Mouse (Mus musculus): ENCODE results near the gene Scrt2. TPM values are rescaled to one million over a fixed set of nuclear protein-coding genes. Genes with fewer than 3 reads are reported as not detected.

Gene Scrt2
- polyA plus RNA-seq, 1 experiment: 15.4 TPM

DNA sequence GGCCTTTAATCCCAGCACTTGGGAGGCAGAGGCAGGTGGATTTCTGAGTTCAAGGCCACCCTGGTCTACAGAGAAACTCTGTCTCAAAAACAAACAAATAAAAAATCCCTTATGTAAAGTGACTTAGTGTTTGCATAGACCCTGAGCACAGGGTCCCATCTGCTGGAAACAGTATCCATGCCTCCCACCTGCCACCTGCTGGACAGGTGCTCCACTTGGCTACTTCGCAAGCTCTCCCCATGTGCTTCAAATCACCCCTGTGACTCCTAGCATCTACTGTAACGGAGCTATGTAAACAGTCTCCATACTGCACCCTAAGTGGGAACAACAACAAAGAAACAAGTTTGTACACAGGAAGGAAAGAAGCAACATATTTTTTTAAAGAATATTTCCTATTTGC is 47.3 kb downstream of the Scrt2 start:
- TF ChIP-seq POLR2A (IDR thresholded peaks at IDR 0.05; ENCODE audit: borderline replicate concordance, insufficient read depth, low read length): no peak
- TF ChIP-seq CTCF (IDR thresholded peaks at IDR 0.05; ENCODE audit: borderline replicate concordance, insufficient read depth, low read depth, low read length): no peak
- no peak for DNase-seq
- H3K27me3 ChIP-seq (ENCODE audit: control insufficient read depth, insufficient read depth, low read length): no peaks in the 10 kb centered on the region
- no peak overlapping the region for H3K4me3 ChIP-seq (replicated peaks; ENCODE audit: insufficient read depth, low read depth, low read length)
- 60% methylated on average over 2 of the region's 2 CpGs for WGBS
- no peaks in the 10 kb centered on the region; the same call in 1 of the 2 replicates for H3K4me1 ChIP-seq (ENCODE audit: control insufficient read depth, insufficient read depth, low read length)
- no peak overlapping the region for H3K27ac ChIP-seq (ENCODE audit: insufficient read depth, low read length)

DNA sequence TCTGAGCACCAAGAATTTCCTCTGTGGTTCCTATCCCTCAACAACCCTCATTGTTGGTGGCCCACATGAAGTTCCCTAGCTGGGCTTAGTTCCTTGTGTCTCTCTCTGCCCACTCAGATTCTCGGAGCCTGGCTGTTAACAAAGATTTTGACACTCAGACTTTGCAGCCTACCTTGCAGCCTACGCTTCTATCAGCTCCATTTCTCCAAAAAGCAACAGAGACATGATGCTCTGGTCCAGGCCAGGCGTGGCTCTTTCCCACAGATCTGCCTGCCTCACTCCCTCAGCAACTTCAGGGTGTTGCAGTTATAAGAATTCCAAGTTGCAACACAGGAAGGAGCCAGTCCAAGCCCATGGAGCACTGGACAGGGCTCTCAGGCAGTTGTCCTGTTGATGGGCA is 48.4 kb downstream of the Scrt2 start:
- H3K27ac ChIP-seq (ENCODE audit: insufficient read depth, low read length): no peak overlapping the region
- H3K4me1 ChIP-seq (ENCODE audit: control insufficient read depth, insufficient read depth, low read length): no peaks in the 10 kb centered on the region; the same call in 1 of the 2 replicates
- WGBS: 88% methylated on average over 3 of the region's 3 CpGs
- no peak overlapping the region for H3K4me3 ChIP-seq (replicated peaks; ENCODE audit: insufficient read depth, low read depth, low read length)
- no peak for TF ChIP-seq CTCF (IDR thresholded peaks at IDR 0.05; ENCODE audit: borderline replicate concordance, insufficient read depth, low read depth, low read length)
- no peak for TF ChIP-seq POLR2A (IDR thresholded peaks at IDR 0.05; ENCODE audit: borderline replicate concordance, insufficient read depth, low read length)
- no peak for DNase-seq
- H3K27me3 ChIP-seq (ENCODE audit: control insufficient read depth, insufficient read depth, low read length): no peaks in the 10 kb centered on the region

DNA sequence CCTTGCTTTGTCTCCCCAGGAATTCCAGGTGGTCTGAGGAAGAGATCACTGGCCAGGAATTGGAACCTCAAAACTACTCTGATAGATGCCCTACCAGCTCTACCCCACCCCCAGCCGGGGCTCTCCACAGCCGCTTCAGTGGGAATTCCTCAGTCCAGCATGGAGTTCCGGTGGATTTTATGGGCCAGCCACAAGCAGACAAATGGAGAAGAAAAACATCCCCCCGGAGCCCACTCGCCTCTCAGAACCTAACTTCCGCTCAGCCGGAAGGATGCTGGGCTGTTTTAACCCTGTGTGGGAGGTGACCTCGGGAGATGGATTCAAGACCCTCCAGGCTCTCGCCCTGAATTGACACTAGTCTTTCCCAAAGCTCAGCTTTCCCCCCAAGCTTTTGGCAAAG is 50.7 kb downstream of the Scrt2 start:
- WGBS: 53% methylated on average over 9 of the region's 9 CpGs
- H3K4me3 ChIP-seq (replicated peaks; ENCODE audit: insufficient read depth, low read depth, low read length): no peak overlapping the region
- TF ChIP-seq POLR2A (IDR thresholded peaks at IDR 0.05; ENCODE audit: borderline replicate concordance, insufficient read depth, low read length) (no peak), CTCF (IDR thresholded peaks at IDR 0.05; ENCODE audit: borderline replicate concordance, insufficient read depth, low read depth, low read length) (no peak)
- no peak overlapping the region for H3K27ac ChIP-seq (ENCODE audit: insufficient read depth, low read length)
- DNase-seq: no peak
- H3K4me1 ChIP-seq (ENCODE audit: control insufficient read depth, insufficient read depth, low read length): no peaks in the 10 kb centered on the region; the same call in 1 of the 2 replicates
- no peaks in the 10 kb centered on the region for H3K27me3 ChIP-seq (ENCODE audit: control insufficient read depth, insufficient read depth, low read length)

DNA sequence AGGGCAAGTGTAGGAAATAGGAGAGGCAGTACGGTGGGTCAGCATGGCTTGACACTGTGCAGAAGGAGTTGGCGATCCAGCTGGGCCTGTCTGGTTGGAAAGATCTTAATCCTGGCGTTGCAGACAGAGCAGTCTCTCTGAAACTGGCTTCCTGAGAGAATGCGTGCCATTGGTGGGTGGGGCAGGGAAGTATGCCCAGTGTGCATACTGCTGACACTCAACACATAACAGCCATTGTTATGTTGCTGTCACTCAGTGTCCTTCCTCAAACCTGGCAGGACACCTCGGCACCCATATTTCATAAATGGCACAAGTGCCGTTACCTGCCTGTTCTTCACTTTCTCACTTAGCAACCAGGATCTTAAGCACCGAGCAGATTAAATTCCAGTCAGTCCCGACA is 51.4 kb downstream of the Scrt2 start:
- Histone ChIP-seq H3K27me3 (ENCODE audit: control insufficient read depth, insufficient read depth, low read length) (no peaks in the 10 kb centered on the region), H3K4me1 (ENCODE audit: control insufficient read depth, insufficient read depth, low read length) (no peaks in the 10 kb centered on the region; the same call in 1 of the 2 replicates), H3K4me3 (replicated peaks; ENCODE audit: insufficient read depth, low read depth, low read length) (no peak overlapping the region), H3K27ac (ENCODE audit: insufficient read depth, low read length) (no peak overlapping the region)
- 62% methylated on average over 8 of the region's 8 CpGs for WGBS
- no peak for DNase-seq
- TF ChIP-seq POLR2A (IDR thresholded peaks at IDR 0.05; ENCODE audit: borderline replicate concordance, insufficient read depth, low read length) (no peak), CTCF (IDR thresholded peaks at IDR 0.05; ENCODE audit: borderline replicate concordance, insufficient read depth, low read depth, low read length) (no peak)

DNA sequence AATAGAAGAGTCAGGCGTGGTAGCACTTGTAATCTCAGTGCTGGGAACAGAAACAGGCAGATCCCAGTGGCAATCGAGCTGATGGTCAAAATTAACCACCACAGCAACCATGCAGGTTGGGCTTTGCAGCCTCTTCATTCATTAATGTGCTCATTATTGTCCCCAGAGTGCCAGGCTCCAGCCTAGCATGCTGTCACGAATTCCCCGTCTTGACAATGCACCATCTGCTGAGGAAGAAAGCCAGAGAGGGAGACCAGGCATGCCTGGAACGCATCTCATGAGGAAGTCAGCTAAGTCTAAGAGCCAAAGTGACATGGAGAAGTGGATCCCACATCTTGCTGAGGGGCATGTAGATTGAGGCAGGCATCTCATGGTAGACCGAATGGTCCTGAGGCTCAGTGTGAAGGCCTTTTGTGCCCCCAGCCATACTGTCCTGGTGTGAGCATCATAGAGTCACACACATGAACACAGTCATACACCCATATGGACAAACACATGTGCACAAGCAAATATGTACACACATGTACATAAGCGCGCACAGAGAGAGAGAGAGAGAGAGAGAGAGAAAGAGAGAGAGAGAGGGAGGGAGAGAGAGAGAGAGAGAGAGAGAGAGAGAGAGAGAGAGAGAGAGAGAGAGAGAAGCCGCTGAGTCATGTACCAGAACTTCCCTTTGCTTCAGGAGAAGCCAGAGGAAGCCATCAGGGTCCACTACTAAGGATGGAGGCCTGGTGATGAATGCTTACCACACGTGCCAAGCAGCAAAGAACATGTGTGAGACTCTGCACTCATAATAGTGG is 58.1 kb downstream of the Scrt2 start:
- TF ChIP-seq CTCF (IDR thresholded peaks at IDR 0.05; ENCODE audit: borderline replicate concordance, insufficient read depth, low read depth, low read length): no peak
- no peak for TF ChIP-seq POLR2A (IDR thresholded peaks at IDR 0.05; ENCODE audit: borderline replicate concordance, insufficient read depth, low read length)
- DNase-seq: peak; percentile 22 to 45
- H3K4me3 ChIP-seq (replicated peaks; ENCODE audit: insufficient read depth, low read depth, low read length): no peak overlapping the region
- H3K4me1 ChIP-seq (ENCODE audit: control insufficient read depth, insufficient read depth, low read length): peaks cover 7% of the 10 kb centered on the region
- WGBS: 43% methylated on average over 10 of the region's 10 CpGs
- no peak overlapping the region for H3K27ac ChIP-seq (ENCODE audit: insufficient read depth, low read length)
- H3K27me3 ChIP-seq (ENCODE audit: control insufficient read depth, insufficient read depth, low read length): peaks cover 3% of the 10 kb centered on the region

DNA sequence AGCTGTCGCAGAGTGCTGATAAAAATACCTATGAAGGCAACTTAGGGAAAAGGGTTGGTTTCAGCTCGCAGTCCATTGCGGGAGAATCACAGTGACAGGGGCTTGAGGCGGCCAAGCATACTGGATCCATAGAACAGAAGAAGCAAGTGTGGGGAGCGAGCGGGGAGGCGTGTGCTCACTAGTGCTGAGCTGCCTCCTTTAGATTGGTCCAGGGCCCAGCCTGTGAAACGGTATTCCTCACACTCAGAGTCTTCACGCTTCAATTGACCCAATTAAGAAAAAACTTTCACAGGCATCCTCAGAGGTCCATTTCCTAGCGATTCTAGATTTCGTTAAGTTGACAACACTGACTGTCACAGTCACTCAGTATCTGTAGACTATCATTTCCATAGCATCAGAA is 59.6 kb downstream of the Scrt2 start:
- H3K27ac ChIP-seq (ENCODE audit: insufficient read depth, low read length): no peak overlapping the region
- DNase-seq: no peak
- TF ChIP-seq CTCF (IDR thresholded peaks at IDR 0.05; ENCODE audit: borderline replicate concordance, insufficient read depth, low read depth, low read length) (no peak), POLR2A (IDR thresholded peaks at IDR 0.05; ENCODE audit: borderline replicate concordance, insufficient read depth, low read length) (no peak)
- H3K4me1 ChIP-seq (ENCODE audit: control insufficient read depth, insufficient read depth, low read length): peaks cover 7% of the 10 kb centered on the region
- no peak overlapping the region for H3K4me3 ChIP-seq (replicated peaks; ENCODE audit: insufficient read depth, low read depth, low read length)
- peaks cover 4% of the 10 kb centered on the region for H3K27me3 ChIP-seq (ENCODE audit: control insufficient read depth, insufficient read depth, low read length)
- 75% methylated on average over 11 of the region's 11 CpGs for WGBS

DNA sequence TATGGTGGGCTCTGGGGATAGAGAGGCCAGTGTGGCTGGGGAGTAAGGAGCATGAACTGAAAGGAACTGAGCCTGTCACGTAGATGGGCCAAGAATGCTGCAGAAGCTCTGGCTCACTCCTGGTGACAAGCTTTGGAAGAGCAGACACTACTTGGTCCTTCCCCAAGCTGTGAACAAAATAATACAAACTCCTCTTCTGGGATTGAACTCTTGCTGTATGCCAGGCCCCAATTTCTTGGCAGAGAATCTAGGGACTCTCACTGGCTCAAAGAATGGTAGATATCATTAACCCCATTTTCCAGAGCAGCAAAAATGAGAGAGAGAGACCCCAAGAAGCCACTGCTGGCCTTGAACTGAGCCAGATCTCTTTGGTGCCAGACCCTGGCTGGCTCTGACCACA is 60.2 kb downstream of the Scrt2 start:
- 87% methylated on average over 1 of the region's 1 CpGs for WGBS
- DNase-seq: no peak
- Histone ChIP-seq H3K27ac (ENCODE audit: insufficient read depth, low read length) (no peak overlapping the region), H3K4me1 (ENCODE audit: control insufficient read depth, insufficient read depth, low read length) (peaks cover 7% of the 10 kb centered on the region), H3K4me3 (replicated peaks; ENCODE audit: insufficient read depth, low read depth, low read length) (no peak overlapping the region), H3K27me3 (ENCODE audit: control insufficient read depth, insufficient read depth, low read length) (peaks cover 4% of the 10 kb centered on the region)
- TF ChIP-seq CTCF (IDR thresholded peaks at IDR 0.05; ENCODE audit: borderline replicate concordance, insufficient read depth, low read depth, low read length): no peak
- TF ChIP-seq POLR2A (IDR thresholded peaks at IDR 0.05; ENCODE audit: borderline replicate concordance, insufficient read depth, low read length): no peak

DNA sequence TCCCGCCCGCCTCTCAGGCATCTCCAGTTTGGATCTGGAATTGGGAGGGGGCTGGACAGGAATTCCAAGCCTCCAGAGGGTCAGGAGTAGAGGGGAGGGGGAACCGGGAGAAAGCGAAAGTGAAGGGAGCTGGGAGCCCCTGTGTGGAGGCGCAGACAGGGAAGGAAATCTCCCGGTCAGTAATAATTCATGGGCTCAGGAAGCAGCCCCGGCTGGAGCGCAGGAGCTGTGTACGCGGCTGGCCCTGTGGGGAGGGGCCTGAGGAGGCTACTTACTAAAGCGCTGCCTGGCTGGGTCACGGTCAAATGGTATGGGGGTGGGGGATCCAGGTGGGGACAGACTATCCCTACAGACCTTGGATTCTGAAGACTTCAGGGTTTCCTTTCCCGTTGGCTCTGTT is 60.7 kb downstream of the Scrt2 start:
- no peak for DNase-seq
- WGBS: 29% methylated on average over 13 of the region's 13 CpGs
- H3K4me3 ChIP-seq (replicated peaks; ENCODE audit: insufficient read depth, low read depth, low read length): no peak overlapping the region
- H3K27me3 ChIP-seq (ENCODE audit: control insufficient read depth, insufficient read depth, low read length): peaks cover 4% of the 10 kb centered on the region
- peaks cover 7% of the 10 kb centered on the region for H3K4me1 ChIP-seq (ENCODE audit: control insufficient read depth, insufficient read depth, low read length)
- TF ChIP-seq CTCF (IDR thresholded peaks at IDR 0.05; ENCODE audit: borderline replicate concordance, insufficient read depth, low read depth, low read length) (no peak), POLR2A (IDR thresholded peaks at IDR 0.05; ENCODE audit: borderline replicate concordance, insufficient read depth, low read length) (no peak)
- H3K27ac ChIP-seq (ENCODE audit: insufficient read depth, low read length): no peak overlapping the region
